Mouse (Mus musculus) heart, postnatal 25 days (tissue): ENCODE results near the gene Trip13. TPM values are rescaled to one million over a fixed set of nuclear protein-coding genes. Genes with fewer than 3 reads are reported as not detected.

Source experiments
- DNase-seq: peaks from one replicate; pipeline ENCODE4 v3.0.0; 2022; ENCODE audit warnings: low spot score
- intact Hi-C: fragments of 180-260 bp; cut with DNase I; formaldehyde crosslinking; loops from one replicate; pipeline ENCODE4 v1.15.1; 2025
- total RNA-seq, 2 experiments: library from RNA; stranded (reverse); gene quantifications; 2 replicates each; pipeline ENCODE4 v1.2.3; 2021

Gene Trip13
- under 1 TPM; 0.17 to 0.39 TPM for total RNA-seq

DNA sequence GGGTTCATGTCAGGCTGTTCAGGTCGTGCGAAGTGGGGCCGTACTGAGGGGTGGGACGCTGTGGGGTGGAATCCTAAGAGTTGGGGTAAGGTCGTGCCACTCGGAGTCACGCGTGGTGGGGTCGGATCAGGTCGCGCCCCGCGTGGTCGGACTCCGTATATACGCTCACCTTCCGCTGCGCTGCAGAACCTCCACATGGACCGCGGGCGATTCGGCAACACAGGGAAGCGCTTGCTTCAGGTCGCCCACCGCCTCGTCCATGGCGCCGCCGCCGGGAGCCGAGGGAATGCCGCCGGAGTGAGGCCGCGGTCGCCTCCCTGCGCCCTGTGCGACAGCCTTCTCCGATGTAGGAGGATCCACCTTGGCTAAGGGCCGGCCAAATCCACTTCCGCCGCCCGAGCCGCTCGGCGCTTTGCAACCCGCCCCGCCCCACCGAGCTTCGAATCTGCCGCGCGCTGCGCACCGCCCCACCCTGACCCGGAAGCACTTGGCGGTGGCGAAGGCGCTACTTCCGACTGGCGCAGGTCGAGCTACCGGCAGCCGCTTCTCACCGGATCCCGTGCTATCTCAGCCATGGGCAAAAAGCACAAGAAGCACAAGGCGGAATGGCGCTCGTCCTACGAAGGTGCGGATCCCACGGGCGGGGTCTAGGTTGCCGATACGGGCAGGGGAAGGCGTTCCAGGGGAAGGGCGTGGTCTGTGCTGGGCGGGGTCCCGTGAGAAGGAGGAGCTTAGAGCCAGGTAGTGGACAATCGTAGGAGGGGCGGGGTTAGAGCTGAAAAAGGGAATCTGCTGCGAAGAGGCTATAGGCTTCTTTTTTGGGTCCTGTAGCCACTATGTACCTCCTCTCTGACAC lies at the start of gene Trip13, which contains the start of gene Brd9:
TSS of gene Trip13 (minus strand) at position 464 of the 856 bp plus-strand sequence.
TSS of gene Brd9 (plus strand) at position 491 of the 856 bp plus-strand sequence.
- peak; percentile 82 for DNase-seq
- intact Hi-C loops = no loop called here

- intact Hi-C loops = no loop called here
- no peak for DNase-seq
Observed at GRCm38 (mm10) chr13:73976935-73977334, 39.4 kb upstream of the Trip13 start.

GRCm38 (mm10) chr13:73974523-73974922 lies 36.9 kb upstream of the Trip13 start:
- intact Hi-C loops = no loop called here
- no peak for DNase-seq

GRCm38 (mm10) chr13:73970545-73971448 lies 33.2 kb upstream of the Trip13 start:
- intact Hi-C loops = loop anchor here (1.0 kb wide), 2 partner anchors 39 to 56 kb away; partner anchors contain the start of gene Tppp
- DNase-seq = peak; percentile 90

DNA sequence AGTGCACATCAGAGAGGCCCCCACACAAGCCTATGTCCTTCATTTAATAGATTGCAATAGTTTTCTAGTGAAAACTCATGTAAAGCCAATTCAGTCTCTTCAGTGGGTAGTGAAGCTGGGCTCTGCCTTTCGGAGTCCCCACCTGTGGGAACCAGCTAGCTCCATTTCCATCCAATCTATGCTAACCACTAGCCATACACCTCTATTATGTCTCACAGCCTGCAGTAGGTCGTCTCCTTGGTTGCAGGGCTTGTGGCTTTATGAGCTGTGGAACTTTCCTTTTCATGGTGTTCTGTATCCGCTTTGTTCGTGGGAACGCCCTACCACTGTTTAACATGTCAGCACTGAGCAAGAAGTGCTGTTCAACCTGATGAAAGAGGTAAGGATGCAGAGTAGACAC lies 26.0 kb upstream of the Trip13 start, which contains the start of gene Zdhhc11:
TSS of gene Zdhhc11 (plus strand) at position 301 of the 400 bp plus-strand sequence.
- no peak for DNase-seq
- intact Hi-C loops = no loop called here

DNA sequence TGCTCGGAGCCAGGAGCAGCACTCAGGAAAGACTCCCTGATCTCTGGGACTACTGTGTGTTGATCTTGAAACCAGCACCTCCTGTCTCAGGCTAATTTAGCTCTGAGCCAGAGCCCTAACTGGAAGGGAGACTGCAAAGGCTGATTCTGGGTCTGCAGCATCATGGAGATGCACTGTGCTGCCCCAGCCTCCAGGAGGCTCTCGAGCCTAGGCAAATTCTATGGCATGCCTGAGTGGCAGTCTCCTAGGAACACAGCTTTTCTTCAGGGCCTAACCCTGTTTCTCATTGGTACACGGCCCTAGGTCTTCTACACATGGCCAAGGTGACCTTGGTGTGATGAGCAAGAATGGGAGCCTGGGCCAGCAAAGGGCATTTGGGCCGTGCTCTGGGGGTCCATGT lies 23.6 kb upstream of the Trip13 start:
- intact Hi-C loops = no loop called here
- no peak for DNase-seq

DNA sequence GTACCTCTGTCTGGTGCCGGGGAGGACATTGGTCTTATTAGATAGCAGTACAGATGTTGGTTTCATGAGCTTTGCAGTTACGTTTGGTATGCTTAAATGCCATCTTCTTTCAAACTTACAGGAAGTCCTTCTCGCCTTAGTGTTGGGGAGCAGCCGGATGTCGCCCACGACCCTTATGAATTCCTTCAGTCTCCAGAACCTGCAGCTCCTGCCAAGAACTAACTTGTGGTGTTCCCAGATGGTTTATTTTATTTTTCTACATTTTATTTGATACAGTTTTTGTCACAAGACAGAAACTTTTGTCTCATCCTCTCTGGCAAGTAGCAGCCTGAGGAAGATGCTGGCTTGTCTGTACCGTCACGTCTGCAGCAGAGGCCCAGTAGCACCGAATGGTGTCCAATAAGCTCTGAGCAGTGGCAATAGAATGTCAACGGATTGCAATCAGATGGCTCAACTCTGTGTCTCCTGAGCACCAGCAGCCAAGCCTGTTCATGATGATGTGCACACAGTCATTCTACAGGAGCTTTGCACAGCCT lies 22.6 kb upstream of the Trip13 start:
- no peak for DNase-seq
- intact Hi-C loops = no loop called here

GRCm38 (mm10) chr13:73955531-73955930 lies 17.9 kb upstream of the Trip13 start:
- intact Hi-C loops = no loop called here
- DNase-seq = no peak

DNA sequence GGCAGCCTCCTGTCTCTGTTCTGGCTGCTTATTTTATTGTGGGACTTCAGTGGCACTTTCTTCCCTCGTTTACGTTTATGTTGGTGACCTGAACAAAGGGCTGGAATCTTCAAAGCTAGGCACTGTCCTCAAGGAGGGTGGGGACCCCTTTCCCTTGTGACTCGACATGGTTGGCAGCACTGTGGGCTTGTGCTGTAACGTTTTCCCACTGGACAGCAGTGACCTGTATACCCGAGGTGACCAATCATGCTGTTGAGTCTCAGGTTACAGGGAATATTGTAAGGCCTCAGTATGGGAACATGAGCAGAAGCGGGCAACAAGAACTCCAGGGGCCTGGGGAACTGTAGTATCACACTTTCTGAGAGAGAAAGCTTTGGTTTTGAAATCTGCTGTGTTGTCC lies 17.1 kb upstream of the Trip13 start:
- intact Hi-C loops = no loop called here
- no peak for DNase-seq

DNA sequence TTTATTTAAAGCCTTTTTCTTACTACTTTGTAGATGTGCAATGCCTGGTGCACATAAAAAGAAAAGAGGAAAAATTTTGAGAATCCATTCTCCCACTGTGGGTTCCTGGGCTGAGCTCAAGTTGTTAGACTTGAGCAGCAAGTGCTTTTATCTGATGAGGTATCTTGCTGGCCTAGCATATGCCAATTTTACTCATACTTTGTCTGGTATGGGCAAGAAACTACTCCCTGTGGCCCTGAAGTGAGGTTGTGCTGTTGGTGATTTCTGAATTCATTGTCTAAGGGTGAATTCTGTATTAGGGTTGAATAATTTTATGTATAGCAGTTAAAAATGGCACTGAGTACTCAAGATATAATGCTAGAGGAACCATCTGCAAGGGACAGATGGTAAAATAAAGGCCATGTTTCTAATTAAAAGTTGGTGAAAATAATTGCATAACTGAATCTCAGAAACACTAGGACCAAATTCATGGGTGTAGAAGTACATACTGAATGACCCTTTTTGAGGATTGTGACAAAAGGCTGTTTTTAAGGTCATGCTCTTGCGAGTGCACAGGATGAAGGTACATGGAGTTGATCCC lies 16.1 kb upstream of the Trip13 start:
- no peak for DNase-seq
- intact Hi-C loops = no loop called here

DNA sequence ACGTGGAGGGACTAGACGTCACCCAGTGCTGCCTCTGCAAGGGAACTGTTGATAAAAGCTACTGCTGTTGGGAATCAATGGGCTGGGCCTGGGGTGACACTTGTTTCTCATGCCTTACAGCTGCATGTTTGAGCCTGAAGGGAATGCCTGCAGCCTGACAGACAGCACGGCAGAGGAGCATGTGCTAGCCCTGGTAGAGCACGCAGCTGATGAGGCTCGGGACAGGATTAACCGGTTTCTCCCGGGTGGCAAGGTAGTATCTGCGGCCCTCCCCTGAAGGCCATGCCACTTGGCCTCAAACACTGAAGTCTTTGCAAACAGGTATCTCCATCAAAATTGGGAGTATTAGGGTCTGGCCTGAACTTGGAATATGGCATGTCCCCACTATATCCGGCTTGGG lies 7.0 kb upstream of the Trip13 start:
- intact Hi-C loops = no loop called here
- DNase-seq = no peak

GRCm38 (mm10) chr13:73939101-73939500 lies 1.5 kb upstream of the Trip13 start:
- intact Hi-C loops = no loop called here
- DNase-seq = no peak

DNA sequence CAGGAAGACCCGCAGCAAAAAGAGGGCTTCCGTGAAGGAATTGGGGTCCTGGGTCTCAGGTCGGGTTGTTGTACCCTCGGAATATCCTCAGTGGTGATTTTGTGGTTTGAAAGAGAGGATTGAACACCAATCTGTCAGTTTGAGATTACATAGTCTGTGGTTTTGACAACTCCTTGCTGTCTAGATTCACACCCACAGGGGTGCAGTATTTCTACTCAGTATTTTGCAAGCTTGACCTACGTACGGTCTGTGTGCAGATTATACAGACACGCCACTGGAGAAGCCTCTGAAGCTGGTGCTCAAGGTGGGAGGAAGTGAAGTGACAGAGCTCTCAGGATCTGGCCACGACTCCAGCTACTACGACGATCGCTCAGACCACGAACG lies 585 bp upstream of the Trip13 start:
- intact Hi-C loops = no loop called here
- no peak for DNase-seq

GRCm38 (mm10) chr13:73936938-73937320 lies 655 bp downstream of the Trip13 start:
- DNase-seq = no peak
- intact Hi-C loops = no loop called here

DNA sequence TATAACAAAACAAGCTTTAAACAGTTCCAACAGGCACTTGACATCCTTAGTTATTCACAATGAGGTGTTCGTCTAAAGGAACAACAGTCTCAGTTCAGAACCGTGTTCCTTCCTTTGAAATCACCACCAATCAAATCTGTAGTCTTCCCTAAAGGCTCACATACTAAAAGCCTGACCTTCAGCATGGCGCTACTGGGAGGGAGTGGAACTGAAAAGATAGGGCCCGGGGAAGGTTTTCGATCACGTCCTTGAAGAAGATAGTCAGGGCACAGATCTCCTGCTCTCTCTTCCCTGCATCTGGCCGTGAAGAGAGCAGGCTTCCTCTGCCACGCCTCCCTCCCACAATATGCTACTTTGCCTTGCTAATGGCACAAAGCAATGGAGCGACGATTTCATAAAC lies 5.4 kb downstream of the Trip13 start:
- no peak for DNase-seq
- intact Hi-C loops = no loop called here

GRCm38 (mm10) chr13:73913066-73913465 lies 24.5 kb downstream of the Trip13 start:
- intact Hi-C loops = no loop called here
- DNase-seq = no peak

- no peak for DNase-seq
- intact Hi-C loops = loop anchor here (1.0 to 5.0 kb wide), 3 partner anchors 77 to 391 kb away; no protein-coding TSS in a partner anchor
Observed at GRCm38 (mm10) chr13:73907683-73908412, 29.7 kb downstream of the Trip13 start.

GRCm38 (mm10) chr13:73907136-73907535 lies 30.4 kb downstream of the Trip13 start:
- intact Hi-C loops = loop anchor here (1.0 to 5.0 kb wide), 3 partner anchors 76 to 390 kb away; no protein-coding TSS in a partner anchor
- no peak for DNase-seq

GRCm38 (mm10) chr13:73897561-73897960 lies 40.0 kb downstream of the Trip13 start:
- DNase-seq = no peak

More at GRCm38 (mm10) chr13:73897561-73897960, 40.0 kb downstream of the Trip13 start:
- intact Hi-C loops = no loop called here
